Mouse (Mus musculus) adrenal gland, postnatal 14 days (tissue): ENCODE data around the gene Lgr4. TPM values are rescaled to one million over a fixed set of nuclear protein-coding genes. Genes with fewer than 3 reads are reported as not detected.

Experiments used
- DNase-seq: peaks from one replicate; pipeline ENCODE4 v3.0.0; 2021; ENCODE audit warnings: mixed read lengths
- total RNA-seq: library from RNA; stranded (reverse); gene quantifications from 2 replicates; pipeline ENCODE4 v1.2.3, GENCODE M21; 2021

Lgr4 gene
- total RNA-seq, 1 experiment from 2014 or later: 125 TPM

DNA sequence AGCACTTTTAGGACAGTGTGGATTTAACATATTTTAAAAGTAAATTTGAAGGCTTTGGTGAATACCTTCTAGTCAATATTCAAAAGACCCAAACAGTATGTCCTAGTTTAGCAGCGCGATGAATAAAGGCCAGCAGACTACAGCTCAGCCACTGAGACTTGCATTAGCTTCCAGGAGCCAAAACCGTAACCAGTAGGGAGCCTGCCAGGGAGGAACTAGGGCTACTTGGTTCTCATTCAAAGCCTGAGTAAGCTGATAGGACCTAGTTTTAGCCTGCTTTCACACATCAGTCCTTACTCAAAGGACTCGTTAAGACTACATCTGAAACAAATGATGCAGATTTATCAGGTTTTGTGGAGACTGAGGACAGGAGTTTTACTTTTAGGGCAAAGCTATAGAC lies 102.2 kb downstream of the Lgr4 start:
- DNase-seq: no peak

DNA sequence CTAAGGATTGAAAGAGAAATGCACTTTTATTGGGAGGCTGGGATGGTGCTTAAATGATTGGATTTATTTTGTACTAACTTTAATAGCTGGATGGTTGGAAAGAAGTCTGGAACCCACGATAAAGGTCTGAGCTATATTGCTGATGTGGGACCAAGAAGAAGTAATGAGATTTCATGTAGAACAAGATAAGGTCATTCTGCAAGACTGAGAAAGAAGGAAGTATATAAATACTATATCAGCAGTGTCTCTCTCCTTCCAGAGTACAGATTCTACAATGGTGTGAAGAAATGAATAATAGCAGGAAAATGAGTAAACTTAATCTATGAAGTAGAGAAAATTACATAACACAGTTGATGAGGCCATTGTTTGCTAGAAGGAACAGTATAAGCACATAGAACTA lies 103.0 kb downstream of the Lgr4 start:
- no peak for DNase-seq

DNA sequence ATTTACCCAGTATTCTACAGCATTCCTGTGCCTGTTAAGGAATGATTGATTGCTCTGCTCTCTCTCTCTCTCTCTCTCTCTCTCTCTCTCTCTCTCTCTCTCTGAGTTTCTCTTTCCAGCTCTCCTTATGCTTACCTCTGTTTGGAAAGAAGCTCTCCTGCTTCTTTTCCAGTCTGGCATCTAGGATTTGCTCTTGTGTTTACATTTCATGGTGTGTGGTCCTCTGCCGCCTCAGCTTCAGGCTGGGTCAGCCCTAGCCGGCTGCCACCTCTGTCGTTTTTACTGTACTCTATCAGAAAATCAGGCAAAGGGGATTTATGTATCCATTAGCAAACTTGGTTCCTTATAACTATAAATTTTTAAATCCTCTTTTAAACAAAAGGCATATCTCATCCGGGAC lies 118.8 kb downstream of the Lgr4 start:
- DNase-seq: no peak

- DNase-seq: no peak
These were observed 119.2 kb downstream of the Lgr4 start for GRCm38 (mm10) chr2:110036665-110037064.

DNA sequence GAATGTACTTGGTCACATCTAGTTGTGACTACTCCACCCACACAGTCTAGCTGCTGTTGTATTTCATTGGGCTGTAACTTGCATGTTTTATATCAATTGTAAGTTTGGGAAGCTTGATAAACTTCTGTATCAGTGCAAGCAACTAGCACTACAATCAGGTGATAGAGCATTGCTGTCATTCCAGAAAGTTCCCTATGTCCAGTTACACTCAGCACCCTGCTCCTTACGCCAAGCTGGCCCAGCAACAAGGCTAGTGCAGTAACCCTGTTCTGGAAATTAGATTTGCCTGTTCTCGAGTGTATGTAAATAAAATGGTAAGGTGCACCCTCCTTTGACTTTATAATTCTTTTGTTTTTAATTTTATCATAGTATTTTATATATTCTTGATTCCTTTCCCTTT lies 119.8 kb downstream of the Lgr4 start:
- no peak for DNase-seq

- no peak for DNase-seq
These were observed 120.9 kb downstream of the Lgr4 start for GRCm38 (mm10) chr2:110038341-110038740.

DNA sequence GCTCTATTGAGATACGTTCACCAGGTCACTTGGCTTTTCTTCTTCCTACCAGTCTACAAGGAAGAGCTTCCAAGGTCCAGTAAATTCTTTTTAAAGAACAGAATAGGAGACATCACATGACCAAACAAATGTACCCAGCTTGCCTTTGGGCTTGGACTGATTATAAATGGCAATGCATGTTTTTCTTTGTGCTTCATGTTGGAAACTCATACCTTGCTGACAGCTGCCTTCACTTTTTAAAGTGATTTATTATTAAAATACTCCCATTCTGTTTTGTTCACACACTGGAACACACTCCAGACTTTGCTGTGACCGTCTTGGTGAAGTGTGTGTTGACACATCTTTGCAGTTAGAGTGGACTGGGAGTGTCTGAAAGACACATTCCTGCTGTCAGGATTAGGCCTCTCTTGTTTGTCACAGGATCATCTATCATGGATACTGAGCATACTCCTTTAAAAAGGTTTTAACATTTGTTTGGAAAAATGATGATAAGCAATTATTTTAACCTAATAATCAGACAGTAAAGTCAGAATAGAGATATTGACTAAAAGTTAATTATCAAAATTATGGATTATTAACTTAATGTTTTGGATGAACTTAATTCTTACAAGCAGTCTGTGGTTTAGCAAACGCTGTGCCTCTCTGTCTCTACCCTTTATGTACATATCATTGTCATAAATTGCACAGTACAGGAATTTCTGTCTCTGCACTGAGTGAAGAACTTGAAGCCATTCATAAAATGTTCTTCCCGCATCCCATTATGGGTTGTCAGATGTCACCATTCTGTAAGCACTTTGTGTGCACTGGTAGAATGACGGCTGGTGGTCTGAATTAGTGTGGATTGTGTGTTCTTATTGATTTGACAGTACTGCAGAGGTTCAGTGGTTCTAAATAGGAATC lies 125.7 kb downstream of the Lgr4 start:
- no peak for DNase-seq

- no peak for DNase-seq
These were observed 141.0 kb downstream of the Lgr4 start for GRCm38 (mm10) chr2:110058424-110058823.

- DNase-seq: peak; percentile 6
These were observed 145.7 kb downstream of the Lgr4 start for GRCm38 (mm10) chr2:110063131-110063530.

Other genes with a start within 250 kb of the Lgr4 start
- 0.34 and 0.41 TPM in 2 replicates for gene Bdnf, start 242.9 kb upstream of the Lgr4 start, total RNA-seq
- gene Lin7c, start 26.8 kb upstream of the Lgr4 start, total RNA-seq: 72.4 and 77.2 TPM in 2 replicates
- 14.7 and 15.9 TPM in 2 replicates for gene Ccdc34, start 100.2 kb downstream of the Lgr4 start, total RNA-seq